In the genomic region with DNA sequence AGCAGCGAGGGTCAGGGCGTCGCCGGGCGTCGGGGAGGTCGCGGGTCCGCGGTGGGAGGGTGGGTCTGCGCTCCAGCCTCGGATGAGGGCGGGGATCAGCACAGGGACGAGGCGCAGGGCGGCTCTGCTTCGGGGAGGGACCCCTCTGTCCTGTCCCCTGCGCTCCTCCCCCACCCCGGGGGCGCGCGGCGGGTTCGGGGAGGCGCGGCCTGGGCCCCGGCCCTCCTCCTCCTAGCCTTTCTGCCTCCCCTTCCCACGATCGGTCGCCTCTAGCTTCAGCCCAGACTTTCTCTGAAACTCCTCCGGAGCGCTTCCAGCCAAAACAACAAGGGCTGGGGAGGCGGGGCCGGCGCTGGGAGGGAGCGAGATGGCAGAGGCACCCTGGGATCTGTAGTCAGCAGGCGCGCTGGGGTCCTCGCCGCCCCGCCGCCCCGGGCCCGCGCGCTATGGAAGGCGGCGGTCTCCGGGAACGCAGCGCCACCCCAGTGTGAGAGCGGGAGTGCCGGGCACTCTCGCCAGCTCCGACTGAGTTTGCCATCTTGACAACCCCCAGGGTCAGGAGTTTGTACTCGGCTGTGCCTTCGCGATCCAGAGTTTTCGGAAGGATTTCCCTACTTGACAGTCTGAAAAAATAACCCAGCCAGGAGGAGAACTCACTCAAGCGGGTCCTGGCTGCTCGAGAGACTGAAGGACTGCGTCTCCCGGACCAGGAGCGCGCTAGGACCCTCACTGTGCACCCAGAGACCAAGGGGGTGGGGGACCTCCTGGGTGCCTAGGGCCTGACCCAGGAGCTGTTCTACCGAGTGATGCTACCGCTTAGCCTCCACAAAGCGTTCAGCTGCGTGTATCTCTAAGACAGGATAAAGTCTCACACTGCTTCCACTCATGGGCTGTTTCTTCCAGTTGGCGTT, we compare ENCODE assay signal across 8 mouse cellular contexts. TPM values are rescaled to one million over a fixed set of nuclear protein-coding genes. Genes with fewer than 3 reads are reported as not detected.
A peak's percentile ranks its signal among the peaks of the same experiment; 100 is the strongest.
DNase-seq lines count a peak whose midpoint lies in the region; ATAC-seq and TF ChIP-seq lines count a peak whose summit lies in the region.

A gene (minus strand): TSS at position 324 of the 911 bp plus-strand sequence.

- ATAC-seq in lung, embryonic 14.5 days (ENCODE audit: insufficient read depth) = peak; percentile 96

- peak within 1 kb of the TSS; percentile 67 for H3K4me2 ChIP-seq in lung, embryonic 14.5 days

- peaks cover 3% of the 10 kb centered on the region; the same call in 1 of the 2 replicates for H3K36me3 ChIP-seq in lung, embryonic 14.5 days (ENCODE audit: insufficient read depth)

- peak; percentile 58 for TF ChIP-seq CTCF in lung, embryonic 14.5 days (IDR thresholded peaks at IDR 0.05; ENCODE audit: low read depth)

- H3K27me3 ChIP-seq in lung, embryonic 14.5 days (ENCODE audit: insufficient read depth, low read length) = no peaks in the 10 kb centered on the region

- H3K4me3 ChIP-seq in lung, embryonic 14.5 days (ENCODE audit: low read depth, low read length) = peak within 1 kb of the TSS; percentile 89

- no peaks in the 10 kb centered on the region for H3K9me3 ChIP-seq in lung, embryonic 14.5 days (ENCODE audit: low read depth, low read length)

- peak within 1 kb of the TSS; percentile 99 for H3K27ac ChIP-seq in lung, embryonic 14.5 days (ENCODE audit: low read depth)

- H3K4me1 ChIP-seq in lung, embryonic 14.5 days (ENCODE audit: insufficient read depth) = peaks cover 12% of the 10 kb centered on the region; the same call in 1 of the 2 replicates

- WGBS in lung, embryonic 14.5 days = under 1% methylated on average over 64 of the region's 70 CpGs

- peak within 1 kb of the TSS; percentile 89 for H3K9ac ChIP-seq in lung, embryonic 14.5 days

- DNase-seq in R1 (ENCODE audit: low read depth, low spot score) = peak; percentile 96
- peak; percentile 73 for DNase-seq in cerebellum, adult 9-11 months
- DNase-seq in frontal cortex, adult 2 months (ENCODE audit: extremely low spot score in 1 of 2, low spot score in 1 of 2) = peak; percentile 57 to 82
- peak; percentile 95 for DNase-seq in heart, postnatal 4 days
- peak; percentile 89 for DNase-seq in layer of hippocampus, adult 9-11 months
- peak; percentile 97 for DNase-seq in lung, embryonic 14.5 days
- DNase-seq in ovary, postnatal 10 days (ENCODE audit: low spot score) = peak; percentile 80
- DNase-seq in thymus, postnatal 25 days = peak; percentile 63

RNA-seq across cellular contexts. Expression of the gene that starts here (rescaled TPM):
- 20.1 and 21.1 TPM in 2 replicates for polyA plus RNA-seq in frontal cortex, adult 2 months (2012; rRNA removed)
- 10 to 100 TPM; 52.2 to 58.7 TPM for total RNA-seq in heart, postnatal 4 days (2021)
- polyA plus RNA-seq in lung, embryonic 14.5 days (2014; fragmentation: Nextera tagmentation; extraction: Ambion mirVana) = 36.2 and 37.8 TPM in 2 replicates

Comparison
In these comparisons a context has a peak if more than half of its experiments do, and no peak if none do; other contexts are left out.
1. Peak in every context shown above with its lines: DNase-seq, ATAC-seq, H3K4me3 ChIP-seq and H3K27ac ChIP-seq.